Mouse (Mus musculus) adipose tissue, adult 10 weeks (tissue): Measurements from ENCODE around the gene Sval1. TPM values are rescaled to one million over a fixed set of nuclear protein-coding genes. Genes with fewer than 3 reads are reported as not detected.

Source experiments
- polyA plus RNA-seq: library from polyadenylated mRNA; stranded (reverse); fragments of 350-450 nt; fragmentation: Illumina TruSeq; extraction: RNeasy Lipid Tissue Mini Kit (QIAGEN cat#74804); gene quantifications from one replicate; pipeline ENCODE4 v1.2.3, GENCODE M21; 2014; ENCODE audit warnings: low read depth, low replicate concordance

The Sval1 gene
- not detected for polyA plus RNA-seq

DNA sequence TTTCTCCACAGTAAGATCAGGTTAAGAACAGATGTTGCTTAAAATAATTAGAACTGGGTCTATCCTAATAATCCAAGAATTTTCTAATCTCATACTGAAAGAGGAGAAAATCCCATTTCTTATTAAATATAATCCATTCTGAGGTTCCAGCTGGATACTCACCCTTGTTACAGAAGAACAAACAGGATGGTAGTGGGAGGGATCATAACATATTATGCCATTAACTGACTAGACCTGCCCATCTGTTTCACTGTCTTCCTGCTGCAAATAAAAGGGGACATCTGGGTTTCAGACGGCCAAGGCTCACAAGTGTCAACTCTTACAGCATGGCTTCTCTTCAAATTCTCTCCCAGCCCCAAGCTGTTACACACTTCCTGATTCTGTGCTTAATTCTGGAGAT lies at the start of gene Sval1:
Gene Sval1, plus strand, starts transcription at position 301 of the 400 bp plus-strand sequence.

DNA sequence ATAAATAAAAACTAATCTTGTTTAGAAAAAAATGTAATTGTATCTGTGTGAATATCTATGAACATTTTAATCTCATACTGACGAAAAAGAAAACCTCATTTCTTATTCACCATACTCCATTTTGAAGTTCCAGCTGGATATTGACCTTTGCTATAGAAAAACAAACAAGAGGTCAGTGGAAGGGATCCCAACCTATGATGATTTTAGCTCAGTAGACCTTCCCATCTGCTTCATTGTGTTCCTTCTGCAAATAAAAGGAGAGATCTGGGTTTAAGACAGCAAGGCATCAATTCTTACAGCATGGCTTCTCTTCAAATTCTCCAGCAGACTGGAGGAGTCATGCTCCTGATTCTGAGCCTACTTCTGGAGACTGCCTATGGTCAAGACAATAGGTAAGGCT lies 16.4 kb downstream of the Sval1 start, which contains the start of gene Sval3:
Gene Sval3, plus strand, starts transcription at position 301 of the 400 bp plus-strand sequence.

Other genes starting within 250 kb of the Sval1 start
- gene Kel, start 247.3 kb upstream of the Sval1 start, polyA plus RNA-seq = not detected
- gene Olfr459, start 176.5 kb upstream of the Sval1 start, polyA plus RNA-seq = not detected
- gene Pip, start 104.1 kb upstream of the Sval1 start, polyA plus RNA-seq = not detected
- gene Sval2, start 98.6 kb upstream of the Sval1 start, polyA plus RNA-seq = not detected
- gene Sval3, start 16.5 kb downstream of the Sval1 start, polyA plus RNA-seq = not detected
- gene Sva, start 86.8 kb downstream of the Sval1 start, polyA plus RNA-seq = not detected
- gene Tas2r139, start 189.3 kb downstream of the Sval1 start, polyA plus RNA-seq = not detected